Mouse (Mus musculus): ENCODE measurements around the gene Trmt2b.
"Not testable (repeated sequence)": the region's sequence is repeated elsewhere in the genome, so short reads cannot be mapped to it uniquely, and the experiment has no call there.

Gene Trmt2b

GRCm38 (mm10) chrX:134220618-134221017, 56.2 kb downstream of the Trmt2b start:
- DNase-seq (ENCODE audit: low spot score in 2 of 2): no peak

GRCm38 (mm10) chrX:134218161-134218560, 58.6 kb downstream of the Trmt2b start:
- no peak for DNase-seq (ENCODE audit: low spot score in 2 of 2)

GRCm38 (mm10) chrX:134211151-134211642, 65.6 kb downstream of the Trmt2b start:
- peak; percentile 1 to 4 for DNase-seq (ENCODE audit: low spot score in 2 of 2)

GRCm38 (mm10) chrX:134208491-134208890, 68.3 kb downstream of the Trmt2b start:
- DNase-seq (ENCODE audit: low spot score in 2 of 2): no peak

GRCm38 (mm10) chrX:134187201-134187600, 89.6 kb downstream of the Trmt2b start, which contains the start of gene Arl13a:
Gene Arl13a, plus strand, starts transcription at chrX:134187501.
- not testable (repeated sequence) for DNase-seq (ENCODE audit: low spot score in 2 of 2)

GRCm38 (mm10) chrX:134174699-134175098, 102.1 kb downstream of the Trmt2b start:
- no peak for DNase-seq (ENCODE audit: low spot score in 2 of 2)
